Mouse (Mus musculus): ENCODE measurements at regions not wholly inside any gene's neighbourhood (a gene's known extent, or its start where the extent isn't known, plus 50 kb on each side); places are given as distances from the start of the nearest gene placed in this dataset.
"Not testable (repeated sequence)": the region's sequence is repeated elsewhere in the genome, so short reads cannot be mapped to it uniquely, and the experiment has no call there.

DNA sequence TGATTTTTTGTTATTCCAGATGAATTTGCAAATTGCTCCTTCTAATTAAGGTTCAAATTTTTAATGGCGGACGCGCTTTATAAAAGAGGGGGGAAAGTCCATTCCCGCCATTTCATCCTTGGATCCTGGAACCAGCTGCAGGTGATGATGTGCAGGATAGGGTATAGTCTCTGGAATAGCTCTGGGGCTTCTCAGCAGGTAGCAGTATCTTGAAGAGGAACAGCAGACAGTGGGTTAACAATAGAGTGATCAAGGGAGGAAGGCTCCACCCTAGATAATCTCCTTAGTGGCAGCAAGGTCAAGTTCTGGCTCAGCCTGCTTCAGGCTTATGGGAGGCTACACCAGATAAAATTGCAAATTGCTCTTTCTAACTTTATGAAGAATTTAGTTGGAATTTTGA, 224.0 kb upstream of the Slc39a10 start:
- not testable (repeated sequence) for ATAC-seq (replicated peaks; ENCODE audit: insufficient number of reproducible peaks, low FRiP score, low TSS enrichment, poor library complexity, severe bottlenecking)

DNA sequence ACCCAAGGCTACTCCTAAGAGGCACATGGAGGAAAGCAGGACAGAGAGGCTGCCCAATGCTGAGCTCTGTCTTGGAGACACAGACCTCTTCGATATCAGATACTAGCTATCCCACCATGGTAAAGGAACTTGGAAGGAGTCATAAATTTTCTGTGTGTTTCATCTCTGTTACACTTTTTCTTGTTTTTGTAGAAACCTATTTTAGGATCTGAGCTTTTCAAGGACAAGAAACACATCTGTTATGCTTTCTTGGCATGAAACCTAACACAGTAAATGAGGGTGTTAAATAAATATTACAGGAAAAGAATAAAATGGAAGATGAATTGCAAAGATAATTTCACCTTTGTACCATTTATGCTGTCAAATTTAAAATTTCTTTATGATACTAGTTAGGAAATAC, 219.8 kb upstream of the Slc39a10 start:
- ATAC-seq (replicated peaks; ENCODE audit: insufficient number of reproducible peaks, low FRiP score, low TSS enrichment, poor library complexity, severe bottlenecking) = no peak

DNA sequence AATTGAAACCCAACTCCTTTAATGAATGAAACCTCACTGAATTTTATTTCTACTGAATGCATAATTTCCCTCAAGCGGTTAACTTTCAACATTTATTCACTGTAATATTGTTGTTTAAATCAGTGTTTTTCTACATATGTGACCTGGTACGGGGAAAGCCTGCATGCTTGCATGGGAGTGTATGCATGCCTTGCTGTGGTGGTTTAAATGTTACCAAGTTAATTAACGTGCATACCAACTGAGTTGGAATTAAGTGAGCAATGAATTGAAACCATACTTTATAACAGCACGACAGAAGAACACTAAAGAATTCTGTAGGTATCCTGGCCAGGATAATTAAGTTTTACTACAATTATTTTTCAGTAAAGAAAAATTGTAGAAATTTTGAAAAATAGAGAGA, 211.4 kb upstream of the Slc39a10 start:
- no peak for ATAC-seq (replicated peaks; ENCODE audit: insufficient number of reproducible peaks, low FRiP score, low TSS enrichment, poor library complexity, severe bottlenecking)

DNA sequence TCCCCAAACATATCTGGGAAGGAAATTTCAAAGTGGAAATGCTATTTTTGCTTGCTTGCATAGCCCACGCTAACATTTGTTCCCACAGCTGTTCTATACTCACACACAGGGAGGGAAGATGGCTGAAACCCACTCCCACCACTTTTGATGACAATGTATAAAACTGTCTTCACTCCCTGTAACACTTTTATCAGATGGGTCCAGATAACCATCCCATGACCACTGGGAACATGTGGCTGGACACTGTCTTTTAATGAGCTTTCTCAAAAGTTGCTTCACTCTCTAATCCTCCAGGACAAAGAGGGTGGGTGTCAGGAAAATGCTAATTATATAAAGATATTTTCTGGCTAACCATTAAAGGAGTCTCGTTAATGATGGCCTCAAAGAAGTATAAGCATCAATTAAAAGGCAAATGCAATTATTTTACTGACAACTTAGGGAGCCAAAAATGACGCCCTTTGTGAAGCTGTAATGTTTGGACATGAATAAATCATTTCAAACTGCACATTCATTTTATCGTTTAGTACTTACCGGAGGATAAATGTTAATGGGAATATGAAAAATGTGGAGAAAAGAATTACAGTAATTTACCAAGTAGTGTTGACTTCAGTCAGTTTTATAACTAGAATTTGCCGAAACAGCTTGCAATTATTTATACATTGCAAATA, 210.8 kb upstream of the Slc39a10 start:
- no peak for ATAC-seq (replicated peaks; ENCODE audit: insufficient number of reproducible peaks, low FRiP score, low TSS enrichment, poor library complexity, severe bottlenecking)

DNA sequence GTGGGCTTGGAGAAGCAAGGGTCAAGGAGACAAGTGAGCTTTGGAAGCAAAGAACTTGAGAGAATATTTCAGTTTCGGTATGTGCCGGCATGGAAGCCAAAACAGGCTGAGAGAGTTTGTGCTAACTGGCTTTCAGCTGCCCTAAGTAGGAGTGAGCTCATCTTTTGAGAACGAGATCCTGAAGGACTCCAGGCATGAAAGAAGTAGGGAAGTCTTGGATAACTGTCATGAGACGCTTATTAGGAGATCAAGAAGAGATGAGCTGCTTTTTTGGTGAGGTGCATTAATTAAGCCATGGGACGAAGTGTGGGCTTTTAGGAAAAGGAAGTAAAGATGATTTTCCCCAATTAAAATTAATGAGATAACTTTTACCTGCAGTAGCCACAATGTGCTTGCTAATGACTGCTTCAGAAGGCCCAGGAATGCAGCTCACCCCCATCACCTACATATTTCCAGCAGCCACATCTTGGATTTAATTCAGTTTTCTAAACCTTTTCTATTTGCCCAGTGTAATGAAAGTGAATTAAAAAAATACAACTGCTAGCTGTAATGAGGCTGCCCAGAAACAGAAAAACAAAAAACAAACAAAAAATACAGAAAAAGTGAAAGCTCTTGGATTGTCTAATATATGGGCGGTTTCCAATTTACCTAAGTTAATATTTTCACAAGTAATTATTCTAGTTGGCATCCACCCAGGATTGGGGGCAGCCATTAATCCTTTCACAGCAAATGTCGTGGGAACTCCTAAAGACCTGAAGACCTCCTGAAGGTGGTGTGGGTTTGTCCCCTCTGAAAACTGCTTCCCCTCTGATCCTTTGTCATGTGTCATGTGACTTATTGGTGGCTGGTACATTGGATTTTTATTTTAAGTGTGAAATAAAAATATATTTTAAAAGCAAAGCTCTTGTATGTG, 204.7 kb upstream of the Slc39a10 start:
- no peak for ATAC-seq (replicated peaks; ENCODE audit: insufficient number of reproducible peaks, low FRiP score, low TSS enrichment, poor library complexity, severe bottlenecking)

DNA sequence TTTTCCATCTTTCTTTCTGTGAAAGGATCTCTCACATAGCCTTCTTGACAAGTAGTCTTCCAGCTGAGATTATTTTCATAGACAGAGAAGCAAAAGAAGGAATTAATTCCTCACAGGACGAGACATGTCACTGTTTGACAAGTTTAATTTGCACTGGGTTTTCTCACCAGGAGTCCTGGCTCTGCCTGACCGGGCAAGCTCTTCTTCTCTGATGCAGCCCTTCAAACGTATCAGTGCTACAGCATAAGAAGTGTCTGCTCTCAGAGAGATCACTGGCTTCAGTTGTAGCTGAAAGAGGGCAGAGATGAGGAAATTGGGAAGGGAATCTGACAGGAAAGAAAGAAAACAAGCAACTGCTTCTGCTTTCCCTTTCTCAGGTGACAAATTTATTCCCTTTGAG, 201.8 kb upstream of the Slc39a10 start:
- ATAC-seq (replicated peaks; ENCODE audit: insufficient number of reproducible peaks, low FRiP score, low TSS enrichment, poor library complexity, severe bottlenecking) = no peak

DNA sequence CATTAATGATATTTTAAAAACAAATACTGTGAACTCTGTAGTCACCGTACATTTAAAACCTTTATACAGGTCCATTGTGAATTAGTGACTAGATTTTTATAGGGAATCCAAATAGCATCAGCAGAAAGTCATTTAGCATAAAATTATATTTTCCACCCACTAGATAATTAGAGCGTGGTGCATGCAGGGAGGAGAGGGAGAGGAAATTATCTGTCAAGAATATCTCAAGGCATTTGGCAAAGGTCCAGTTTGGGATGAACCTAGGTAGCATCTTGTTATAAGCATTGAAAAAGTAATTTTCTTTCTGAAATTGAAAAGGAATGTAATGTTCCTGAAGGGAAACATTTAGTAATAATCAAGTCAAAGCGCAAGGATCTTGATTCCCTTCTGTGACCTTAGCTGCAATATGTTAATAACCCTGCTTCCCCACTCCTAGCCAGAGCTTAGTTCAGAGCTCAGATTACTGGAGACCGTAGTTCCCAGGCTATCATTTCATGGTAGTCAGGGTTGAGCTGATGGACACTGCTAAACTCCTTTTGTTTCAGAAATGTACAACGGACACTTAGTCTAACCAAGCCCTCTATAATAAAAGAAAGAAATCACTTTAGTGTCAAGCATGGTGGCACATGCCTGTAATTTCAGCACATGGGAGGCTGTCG, 200.8 kb upstream of the Slc39a10 start:
- no peak for ATAC-seq (replicated peaks; ENCODE audit: insufficient number of reproducible peaks, low FRiP score, low TSS enrichment, poor library complexity, severe bottlenecking)

DNA sequence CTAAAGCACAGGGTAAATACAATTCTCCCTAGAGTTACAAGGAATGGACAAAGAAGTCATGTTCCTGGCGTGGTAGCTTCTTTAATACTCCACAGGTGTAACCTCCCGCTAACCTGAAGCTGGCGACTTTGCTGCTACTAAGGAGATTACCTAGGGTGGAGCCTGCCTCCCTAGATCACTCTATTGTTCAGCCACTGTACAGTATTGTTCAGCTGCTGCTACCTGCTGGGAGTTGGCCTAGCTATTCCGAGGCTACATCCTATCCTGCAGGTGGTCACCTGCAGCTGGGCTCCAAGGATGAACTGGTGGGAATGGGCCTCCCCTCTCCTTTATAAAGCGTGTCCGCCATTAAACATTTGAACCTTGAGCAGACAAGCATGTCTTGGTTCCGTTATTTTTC, 183.8 kb upstream of the Slc39a10 start:
- no peak for ATAC-seq (replicated peaks; ENCODE audit: insufficient number of reproducible peaks, low FRiP score, low TSS enrichment, poor library complexity, severe bottlenecking)

DNA sequence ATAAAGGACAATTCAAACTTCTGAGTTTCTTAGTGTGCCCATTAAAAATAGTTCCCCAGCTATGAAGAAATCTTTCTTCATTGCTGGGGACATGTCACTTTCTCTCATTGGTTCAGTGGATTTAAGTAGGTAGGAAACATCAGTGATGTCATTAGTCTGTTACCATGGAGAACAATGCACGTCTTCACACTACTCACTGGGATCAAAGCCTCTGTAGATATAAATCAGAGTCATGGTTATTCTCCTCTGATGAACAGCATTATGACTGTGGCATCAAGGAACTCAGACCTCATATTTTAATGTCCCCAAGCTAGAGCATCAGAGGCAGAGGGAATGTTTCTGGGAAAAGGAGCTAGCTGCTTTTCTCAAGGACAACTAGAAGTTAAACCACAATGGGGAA, 165.5 kb upstream of the Slc39a10 start:
- no peak for ATAC-seq (replicated peaks; ENCODE audit: insufficient number of reproducible peaks, low FRiP score, low TSS enrichment, poor library complexity, severe bottlenecking)

DNA sequence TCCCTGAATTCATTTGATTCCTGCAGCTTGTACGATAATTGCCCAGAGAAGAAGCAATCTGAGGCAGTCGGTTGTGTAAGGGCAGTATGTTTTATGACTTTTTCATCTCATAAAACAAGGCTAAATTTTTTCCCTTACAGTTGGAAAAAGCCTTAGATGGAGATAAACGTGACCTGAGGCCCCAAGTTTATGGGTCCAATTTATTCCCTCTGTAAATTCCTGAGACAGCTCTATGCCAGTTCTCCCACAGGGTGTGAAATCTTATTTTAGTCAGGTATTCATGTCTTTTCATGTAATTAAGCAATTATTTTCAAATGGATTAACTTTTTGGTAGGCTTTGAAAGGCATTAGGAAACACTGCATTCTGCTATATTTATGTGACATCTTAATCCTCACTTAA, 164.7 kb upstream of the Slc39a10 start:
- ATAC-seq (replicated peaks; ENCODE audit: insufficient number of reproducible peaks, low FRiP score, low TSS enrichment, poor library complexity, severe bottlenecking) = no peak

DNA sequence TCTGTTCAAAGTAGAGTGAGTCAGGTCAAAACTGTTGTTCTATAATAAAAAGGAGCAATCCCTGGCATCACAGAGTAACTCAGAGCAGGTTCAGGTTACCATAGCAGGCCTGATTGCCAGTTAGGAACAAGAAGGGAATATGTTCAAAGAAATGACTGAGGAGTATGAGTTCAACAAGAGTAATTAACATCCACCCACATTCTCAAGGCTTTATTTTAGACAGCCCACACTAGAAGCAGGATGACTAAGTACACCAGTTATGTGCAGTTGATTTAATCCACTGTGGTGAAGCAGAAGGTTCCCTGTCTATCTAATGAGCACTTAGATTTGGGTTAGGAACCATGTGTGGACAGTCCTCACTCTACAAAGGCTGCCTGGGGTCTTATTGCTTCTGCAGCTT, 158.5 kb upstream of the Slc39a10 start:
- ATAC-seq (replicated peaks; ENCODE audit: insufficient number of reproducible peaks, low FRiP score, low TSS enrichment, poor library complexity, severe bottlenecking) = no peak

DNA sequence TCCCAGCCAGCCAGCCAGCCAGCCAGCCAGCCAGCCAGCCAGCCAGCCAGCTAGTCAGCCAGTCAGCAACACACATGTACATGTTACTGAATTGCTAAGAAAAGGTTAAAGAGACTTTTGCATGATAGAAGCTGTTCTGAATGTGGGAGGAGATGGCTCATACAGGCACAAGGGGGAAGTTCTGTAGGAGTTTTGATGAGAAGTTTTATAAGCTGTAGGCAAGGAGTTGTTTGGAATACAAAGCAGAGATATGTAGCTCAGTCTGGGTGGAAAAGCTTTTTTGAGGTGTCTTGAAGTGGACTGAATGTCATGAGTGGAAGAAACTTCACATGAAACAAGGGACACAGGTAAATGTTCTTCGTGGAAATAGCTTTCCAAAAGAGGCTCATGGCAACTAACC, 157.8 kb upstream of the Slc39a10 start:
- no peak for ATAC-seq (replicated peaks; ENCODE audit: insufficient number of reproducible peaks, low FRiP score, low TSS enrichment, poor library complexity, severe bottlenecking)

DNA sequence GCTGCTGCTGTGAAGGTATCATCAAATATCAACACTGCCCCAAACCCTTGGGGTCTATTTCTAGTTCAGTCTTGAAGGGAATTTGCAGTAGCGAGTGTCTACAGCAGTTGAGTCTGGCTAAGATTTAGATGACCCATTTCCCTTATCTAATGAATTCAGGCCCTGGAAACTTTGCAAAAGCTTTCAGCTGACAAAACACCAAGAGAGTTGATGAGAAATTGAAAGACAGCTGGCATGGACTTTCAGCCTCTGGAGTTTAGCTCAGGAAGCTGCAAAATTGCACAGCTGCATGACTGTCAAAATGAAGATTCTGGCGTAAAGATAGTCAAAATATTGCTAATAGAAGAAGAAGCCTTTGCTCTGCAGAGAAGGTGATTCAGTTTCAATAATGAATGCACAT, 144.9 kb upstream of the Slc39a10 start:
- ATAC-seq (replicated peaks; ENCODE audit: insufficient number of reproducible peaks, low FRiP score, low TSS enrichment, poor library complexity, severe bottlenecking) = no peak

DNA sequence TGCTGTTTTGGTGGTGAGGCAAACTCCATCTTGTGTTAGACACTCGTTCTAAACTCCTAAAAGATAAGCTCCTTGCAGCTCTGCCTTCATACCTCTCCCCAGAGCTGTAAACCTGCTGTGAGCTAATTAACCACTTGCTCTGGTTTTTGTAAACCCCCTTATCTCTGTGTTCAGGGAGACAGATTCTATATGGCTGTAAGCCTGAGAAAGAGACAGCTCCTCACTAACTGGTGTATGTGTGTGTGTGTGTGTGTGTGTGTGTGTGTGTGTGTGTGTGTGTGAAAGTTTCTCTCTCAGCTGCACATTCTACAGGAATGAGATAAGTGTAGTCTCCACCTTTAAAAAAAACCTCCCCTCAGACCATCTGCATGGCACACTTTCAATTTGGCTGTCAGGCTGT, 126.7 kb upstream of the Slc39a10 start:
- ATAC-seq (replicated peaks; ENCODE audit: insufficient number of reproducible peaks, low FRiP score, low TSS enrichment, poor library complexity, severe bottlenecking) = no peak

DNA sequence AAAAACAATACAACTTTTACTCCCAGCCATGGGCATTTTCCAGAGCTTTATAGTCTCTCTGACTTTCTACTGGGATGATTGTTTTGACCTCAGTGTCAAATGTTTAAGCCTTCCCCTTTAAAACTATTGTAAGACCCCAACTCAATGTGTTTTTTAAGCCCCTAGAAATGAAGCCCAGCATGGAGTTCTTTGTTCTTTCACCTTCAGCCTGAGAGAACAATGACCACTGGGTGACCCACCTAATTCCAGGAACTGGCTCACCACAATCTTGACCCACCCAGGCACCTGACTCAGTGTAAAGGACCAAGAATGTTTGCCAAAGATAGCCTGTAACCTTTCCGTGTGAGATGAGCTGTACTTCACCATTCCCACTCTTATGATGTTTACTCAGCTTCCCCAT, 121.9 kb upstream of the Slc39a10 start:
- ATAC-seq (replicated peaks; ENCODE audit: insufficient number of reproducible peaks, low FRiP score, low TSS enrichment, poor library complexity, severe bottlenecking) = no peak

DNA sequence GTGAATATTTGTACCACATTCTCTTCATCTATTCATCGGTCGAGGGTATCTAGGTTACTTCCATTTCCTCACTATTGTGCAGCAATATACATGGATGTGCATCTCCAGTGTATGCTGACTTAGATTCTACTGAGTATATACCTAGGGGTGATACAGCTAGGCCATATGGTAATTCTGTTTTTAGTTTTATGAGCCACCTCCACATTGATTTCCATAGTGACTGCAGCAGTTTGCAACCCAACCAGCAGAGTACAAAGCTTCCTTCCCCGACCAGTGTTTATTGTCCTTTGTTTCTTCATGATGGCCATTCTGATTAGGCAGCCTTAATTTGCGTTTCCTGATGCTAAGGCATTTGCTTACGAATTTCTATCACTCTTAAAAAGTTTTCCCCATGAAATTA, 111.1 kb upstream of the Slc39a10 start:
- ATAC-seq (replicated peaks; ENCODE audit: insufficient number of reproducible peaks, low FRiP score, low TSS enrichment, poor library complexity, severe bottlenecking) = no peak

DNA sequence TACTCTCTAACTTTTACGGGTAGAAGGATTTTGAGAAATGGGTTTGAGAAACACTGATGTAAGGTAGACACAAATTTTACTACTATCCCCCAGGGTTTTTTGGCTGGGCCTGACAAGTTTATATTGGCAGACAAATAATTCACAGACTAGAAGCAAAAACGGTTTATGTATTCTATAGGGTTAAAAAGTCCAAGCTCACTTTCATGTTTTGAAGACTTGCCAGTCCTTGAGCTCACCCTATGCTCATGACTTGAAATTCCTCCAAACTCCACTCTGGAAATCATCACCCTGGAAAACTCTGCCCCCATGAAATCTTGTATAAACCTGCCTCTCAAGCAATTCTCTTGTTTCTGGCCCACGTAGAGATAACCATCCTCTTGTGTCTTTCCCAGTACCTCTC, 106.7 kb upstream of the Slc39a10 start:
- ATAC-seq (replicated peaks; ENCODE audit: insufficient number of reproducible peaks, low FRiP score, low TSS enrichment, poor library complexity, severe bottlenecking) = no peak

DNA sequence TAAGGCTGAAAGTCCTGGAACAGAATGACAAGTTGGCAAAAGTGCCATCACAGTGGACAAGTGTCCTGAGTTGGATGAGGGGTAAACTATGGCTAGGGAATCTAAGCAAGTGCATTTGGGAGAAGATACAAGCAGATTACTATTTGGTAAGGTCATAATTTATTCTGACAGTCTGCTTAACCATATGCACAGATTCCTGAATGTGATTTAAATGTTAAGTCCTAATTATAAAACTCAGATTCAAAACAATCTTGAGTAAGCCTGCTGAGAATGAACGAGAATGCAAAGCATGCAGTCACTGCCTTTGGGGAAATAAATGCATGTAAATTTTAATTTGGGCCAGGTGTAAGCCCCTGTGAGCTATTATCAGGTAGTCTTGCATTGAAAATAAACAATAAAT, 93.3 kb upstream of the Slc39a10 start:
- ATAC-seq (replicated peaks; ENCODE audit: insufficient number of reproducible peaks, low FRiP score, low TSS enrichment, poor library complexity, severe bottlenecking) = no peak

DNA sequence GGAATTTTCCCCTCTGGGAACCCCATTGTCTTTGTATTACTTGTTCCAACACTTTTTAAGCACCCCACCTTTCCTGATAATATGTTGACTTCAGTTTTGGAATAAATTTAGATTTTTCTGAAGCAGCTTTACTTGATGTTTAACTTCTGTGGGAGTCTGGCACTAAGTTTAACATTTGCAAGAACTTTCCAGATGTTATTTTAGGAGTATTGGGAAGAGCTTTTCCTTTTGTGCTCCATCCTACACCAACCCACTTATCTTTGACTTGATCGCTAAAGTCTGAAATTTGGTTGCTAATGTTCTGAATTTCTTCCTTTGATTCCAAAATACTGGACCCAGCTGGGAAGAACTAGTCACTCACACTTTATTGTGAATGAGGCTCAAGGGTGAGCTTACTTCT, 90.4 kb upstream of the Slc39a10 start:
- ATAC-seq (replicated peaks; ENCODE audit: insufficient number of reproducible peaks, low FRiP score, low TSS enrichment, poor library complexity, severe bottlenecking) = no peak

DNA sequence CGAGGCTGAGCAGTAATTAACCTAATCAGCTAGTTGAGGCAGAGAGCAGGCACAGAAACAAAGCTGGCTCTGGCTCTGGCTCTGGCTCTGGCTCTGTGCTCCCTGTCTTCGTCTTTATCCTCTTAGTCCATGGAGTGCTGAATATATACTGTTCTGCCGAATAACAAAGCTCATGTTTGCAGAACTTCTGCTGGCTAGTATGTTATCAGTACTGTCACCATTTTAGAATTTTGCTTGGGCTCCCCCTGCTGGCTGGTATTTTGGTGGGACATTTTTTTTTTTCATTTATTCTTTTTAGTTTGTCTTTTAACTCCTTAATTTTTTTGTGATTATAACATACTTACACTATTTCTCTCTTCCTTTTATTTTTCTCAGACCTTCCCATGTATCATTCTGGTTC, 77.8 kb upstream of the Slc39a10 start:
- 0 out of 2 replicates have a peak, but pooled peaks have one; percentile 50 for ATAC-seq (replicated peaks; ENCODE audit: insufficient number of reproducible peaks, low FRiP score, low TSS enrichment, poor library complexity, severe bottlenecking)

All from monocyte, adult 5-6 weeks (primary cell).